Mouse (Mus musculus) lung, embryonic 15.5 days (tissue): ENCODE data around the gene Fkbp15. TPM values are rescaled to one million over a fixed set of nuclear protein-coding genes. Genes with fewer than 3 reads are reported as not detected.

Experiments used
- ATAC-seq: fragments of 200-750 bp; cut with Nextera tagmentation; 2 replicates; pipeline ENCODE4 v1.8.0; 2017; ENCODE audit warnings: moderate number of reproducible peaks, borderline replicate concordance; ENCODE audit not compliant: low FRiP score, low TSS enrichment; ENCODE audit errors: extremely low read depth
- H3K27ac ChIP-seq: fragments of 300-500 bp; sonication (generic); 2 replicates; pipeline ENCODE4 v1.5.1; 2015; ENCODE audit warnings: moderate library complexity, mild to moderate bottlenecking, inconsistent platforms
- H3K27me3 ChIP-seq: fragments of 300-500 bp; sonication (generic); 2 replicates; pipeline ENCODE4 v1.6.1; 2015; ENCODE audit warnings: inconsistent platforms
- H3K36me3 ChIP-seq: fragments of 300-500 bp; sonication (generic); 2 replicates; pipeline ENCODE4 v1.6.1; 2015; ENCODE audit warnings: inconsistent platforms
- H3K4me1 ChIP-seq: fragments of 300-500 bp; sonication (generic); 2 replicates; pipeline ENCODE4 v1.6.1; 2015; ENCODE audit warnings: inconsistent platforms
- H3K4me2 ChIP-seq: fragments of 300-500 bp; sonication (generic); 2 replicates; pipeline ENCODE4 v1.6.1; 2015; ENCODE audit warnings: inconsistent platforms, mild to moderate bottlenecking, moderate library complexity
- H3K4me3 ChIP-seq: fragments of 300-500 bp; sonication (generic); 2 replicates; pipeline ENCODE4 v1.5.1; 2015; ENCODE audit warnings: mild to moderate bottlenecking, inconsistent platforms
- H3K9ac ChIP-seq: fragments of 300-500 bp; sonication (generic); 2 replicates; pipeline ENCODE4 v1.6.1; 2015; ENCODE audit warnings: inconsistent platforms
- H3K9me3 ChIP-seq: fragments of 300-500 bp; sonication (generic); 2 replicates; pipeline ENCODE4 v1.6.1; 2016; ENCODE audit warnings: inconsistent platforms
- WGBS: fragments of 180-500 bp; shearing (Covaris S2); methylation state at CpG from one replicate; pipeline ENCODE4 v1.1.7; 2015; 5-methylcytosine and 5-hydroxymethylcytosine counted together
- polyA plus RNA-seq: library from polyadenylated mRNA; unstranded; fragments of >200 nt; fragmentation: Nextera tagmentation; extraction: Ambion mirVana; gene quantifications from 2 replicates; pipeline ENCODE4 v1.2.1, GENCODE M21; 2015

Fkbp15 gene
- polyA plus RNA-seq, 1 experiment from 2014 or later, result 25.2 TPM

DNA sequence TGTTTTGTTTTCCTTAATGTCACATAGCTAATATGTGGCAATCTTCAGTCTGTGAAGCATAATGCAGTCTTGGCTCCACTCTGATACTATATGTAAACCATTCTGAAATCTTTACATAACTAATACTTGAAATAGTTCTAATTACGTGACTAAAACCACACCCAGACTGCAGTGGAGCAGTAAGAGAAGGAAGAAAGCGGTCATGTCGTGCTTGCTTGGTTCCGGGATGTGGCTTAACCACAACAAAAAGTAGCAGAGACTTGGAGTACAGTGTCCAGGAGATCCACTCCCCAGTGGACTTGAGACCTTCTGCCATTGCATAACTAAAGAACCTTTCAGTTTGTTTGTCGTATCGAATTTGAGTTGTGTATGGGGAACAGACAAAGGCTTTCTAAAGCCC, 7.2 kb upstream of the Fkbp15 start:
- H3K9me3 ChIP-seq, result no peaks in the 10 kb centered on the region
- no peak overlapping the region for H3K4me2 ChIP-seq
- H3K9ac ChIP-seq, result no peak overlapping the region
- no peaks in the 10 kb centered on the region for H3K36me3 ChIP-seq
- ATAC-seq, result no peak
- 79% methylated on average over 6 of the region's 6 CpGs for WGBS
- no peak overlapping the region for H3K27ac ChIP-seq
- no peak overlapping the region for H3K4me3 ChIP-seq
- 0 out of 2 replicates have a peak, but pooled peaks cover 3% of the 10 kb centered on the region for H3K4me1 ChIP-seq
- no peaks in the 10 kb centered on the region for H3K27me3 ChIP-seq

DNA sequence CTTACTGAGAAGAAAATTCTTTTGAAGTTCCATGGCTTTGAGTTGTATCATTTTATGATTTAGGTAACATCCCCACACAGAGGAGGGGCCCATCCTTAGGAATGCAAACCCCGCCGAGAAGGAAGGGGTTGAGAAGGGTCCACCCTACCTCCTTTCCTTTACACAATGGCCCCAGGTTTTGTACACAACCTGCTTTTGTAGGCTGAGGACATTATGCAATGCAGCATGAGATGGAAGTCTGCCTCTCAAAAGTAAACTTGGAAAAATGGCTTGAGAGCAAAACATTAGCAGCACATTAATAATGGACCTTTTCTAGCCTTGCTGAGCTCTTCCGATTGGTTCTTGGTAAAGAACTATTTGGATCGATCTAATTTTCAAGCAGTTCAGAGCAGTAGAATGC, 5.9 kb upstream of the Fkbp15 start:
- 61% methylated on average over 4 of the region's 4 CpGs for whole genome bisulfite sequencing
- H3K27ac ChIP-seq, result no peak overlapping the region

DNA sequence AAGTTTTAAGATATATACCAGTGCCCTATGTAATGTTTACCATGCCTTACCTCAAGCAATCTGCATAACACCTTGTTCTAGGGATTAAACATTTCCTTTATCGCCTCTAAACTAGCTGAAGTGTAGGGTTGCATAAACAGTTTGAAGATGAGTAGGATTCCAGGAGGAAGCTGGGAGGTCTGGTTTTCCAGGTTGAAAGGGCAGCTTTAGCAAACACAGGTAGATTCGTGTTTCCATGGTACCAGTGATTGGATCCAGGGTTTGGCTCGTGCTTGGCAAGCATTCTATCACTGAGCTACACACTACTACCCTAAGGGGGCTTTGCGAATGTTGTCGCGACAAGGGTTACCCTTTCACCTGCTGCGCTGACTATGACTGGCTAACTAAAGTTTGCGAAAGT, 4.0 kb upstream of the Fkbp15 start:
- H3K27me3 ChIP-seq, result no peaks in the 10 kb centered on the region
- peaks cover 13% of the 10 kb centered on the region for H3K4me1 ChIP-seq
- no peak overlapping the region for H3K9ac ChIP-seq
- H3K4me3 ChIP-seq, result no peak overlapping the region
- no peak for ATAC-seq
- no peak overlapping the region for H3K27ac ChIP-seq
- H3K36me3 ChIP-seq, result no peaks in the 10 kb centered on the region
- WGBS, result 71% methylated on average over 8 of the region's 8 CpGs
- no peaks in the 10 kb centered on the region for H3K9me3 ChIP-seq
- no peak overlapping the region for H3K4me2 ChIP-seq

More for the DNA sequence above, 5.9 kb upstream of the Fkbp15 start:
- Histone ChIP-seq H3K4me2 (no peak overlapping the region), H3K9ac (no peak overlapping the region), H3K4me3 (no peak overlapping the region), H3K4me1 (peaks cover 11% of the 10 kb centered on the region), H3K36me3 (no peaks in the 10 kb centered on the region), H3K27me3 (no peaks in the 10 kb centered on the region), H3K9me3 (no peaks in the 10 kb centered on the region)
- no peak for ATAC-seq

DNA sequence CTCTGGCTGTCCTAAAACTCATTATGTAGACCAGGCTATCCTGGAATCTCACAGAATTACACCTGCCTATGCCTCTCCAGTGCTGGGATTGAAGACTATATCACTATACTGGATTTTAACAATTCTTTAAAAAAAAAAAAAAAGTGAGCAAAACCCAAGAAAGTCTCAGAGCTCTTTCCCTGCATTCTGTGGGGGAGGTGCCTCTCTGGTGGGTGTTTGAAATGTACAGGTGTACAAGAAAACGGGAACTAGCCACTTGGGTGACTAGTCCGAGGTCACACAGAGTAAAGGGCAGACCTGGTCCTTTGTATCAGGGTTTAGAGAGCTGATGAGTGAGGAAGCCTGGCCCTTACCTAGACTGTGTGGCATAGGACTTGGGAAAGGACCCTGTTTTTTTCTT, 2.1 kb upstream of the Fkbp15 start:
- WGBS, result 73% methylated on average over 2 of the region's 2 CpGs
- H3K27me3 ChIP-seq, result no peaks in the 10 kb centered on the region
- no peak overlapping the region for H3K9ac ChIP-seq
- H3K4me3 ChIP-seq, result no peak overlapping the region
- H3K27ac ChIP-seq, result no peak overlapping the region
- no peaks in the 10 kb centered on the region for H3K36me3 ChIP-seq
- ATAC-seq, result no peak
- H3K4me1 ChIP-seq, result peaks cover 19% of the 10 kb centered on the region
- no peak overlapping the region for H3K4me2 ChIP-seq
- no peaks in the 10 kb centered on the region for H3K9me3 ChIP-seq

DNA sequence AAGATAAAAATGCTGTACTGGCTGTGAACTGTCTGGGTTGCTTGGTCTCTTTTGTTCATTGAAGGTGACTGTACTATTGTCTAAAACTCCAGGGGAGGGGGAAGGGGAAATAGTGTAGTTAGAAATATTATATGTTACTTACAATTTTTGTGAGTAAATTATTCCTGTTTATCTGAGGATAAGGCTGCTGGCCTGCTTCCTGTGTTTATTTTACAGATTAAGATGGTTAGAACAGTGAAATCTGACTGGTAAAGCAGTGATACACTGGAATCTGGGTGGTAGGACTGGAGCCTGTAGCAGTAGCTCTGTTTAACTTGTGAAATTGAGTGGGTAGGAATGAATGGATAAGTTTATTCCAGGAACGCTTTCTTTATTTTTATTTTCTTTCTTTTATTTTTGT, 1.6 kb upstream of the Fkbp15 start:
- Histone ChIP-seq H3K36me3 (no peaks in the 10 kb centered on the region), H3K4me3 (peak overlapping the region; percentile 79), H3K4me2 (peak overlapping the region; percentile 80), H3K9me3 (no peaks in the 10 kb centered on the region), H3K27me3 (no peaks in the 10 kb centered on the region), H3K4me1 (peaks cover 19% of the 10 kb centered on the region), H3K9ac (peak overlapping the region; percentile 69), H3K27ac (0 out of 2 replicates have a peak overlapping the region, but pooled peaks have one; percentile 2)
- 62% methylated on average over 1 of the region's 1 CpGs for WGBS
- ATAC-seq, result no peak

DNA sequence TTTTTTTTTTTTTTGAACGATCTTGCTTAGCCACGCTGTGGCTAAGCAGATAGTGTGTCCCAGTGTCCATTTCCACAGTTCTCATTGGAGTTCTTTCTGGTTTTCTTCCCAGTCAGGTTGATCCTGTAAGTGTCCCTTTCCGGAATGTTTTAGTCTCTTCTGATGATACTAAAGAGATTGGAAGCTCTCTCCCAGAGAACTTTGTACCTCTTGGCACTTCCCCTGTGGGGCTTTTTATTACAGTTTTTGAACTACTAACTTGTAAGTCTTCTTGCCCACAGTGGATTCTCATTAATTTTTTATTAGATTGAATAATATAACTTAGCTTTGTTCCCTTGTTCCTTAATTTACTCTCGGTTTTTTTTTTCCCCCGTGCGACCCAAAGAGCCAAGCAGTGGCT, 1.2 kb upstream of the Fkbp15 start:
- H3K4me1 ChIP-seq, result peaks cover 19% of the 10 kb centered on the region
- 18% methylated on average over 6 of the region's 6 CpGs for WGBS
- no peaks in the 10 kb centered on the region for H3K36me3 ChIP-seq
- 0 out of 2 replicates have a peak overlapping the region, but pooled peaks have one; percentile 2 for H3K27ac ChIP-seq
- H3K4me3 ChIP-seq, result peak overlapping the region; percentile 79
- no peak for ATAC-seq
- H3K27me3 ChIP-seq, result no peaks in the 10 kb centered on the region
- H3K9me3 ChIP-seq, result no peaks in the 10 kb centered on the region
- H3K4me2 ChIP-seq, result peak overlapping the region; percentile 80
- H3K9ac ChIP-seq, result peak overlapping the region; percentile 69

DNA sequence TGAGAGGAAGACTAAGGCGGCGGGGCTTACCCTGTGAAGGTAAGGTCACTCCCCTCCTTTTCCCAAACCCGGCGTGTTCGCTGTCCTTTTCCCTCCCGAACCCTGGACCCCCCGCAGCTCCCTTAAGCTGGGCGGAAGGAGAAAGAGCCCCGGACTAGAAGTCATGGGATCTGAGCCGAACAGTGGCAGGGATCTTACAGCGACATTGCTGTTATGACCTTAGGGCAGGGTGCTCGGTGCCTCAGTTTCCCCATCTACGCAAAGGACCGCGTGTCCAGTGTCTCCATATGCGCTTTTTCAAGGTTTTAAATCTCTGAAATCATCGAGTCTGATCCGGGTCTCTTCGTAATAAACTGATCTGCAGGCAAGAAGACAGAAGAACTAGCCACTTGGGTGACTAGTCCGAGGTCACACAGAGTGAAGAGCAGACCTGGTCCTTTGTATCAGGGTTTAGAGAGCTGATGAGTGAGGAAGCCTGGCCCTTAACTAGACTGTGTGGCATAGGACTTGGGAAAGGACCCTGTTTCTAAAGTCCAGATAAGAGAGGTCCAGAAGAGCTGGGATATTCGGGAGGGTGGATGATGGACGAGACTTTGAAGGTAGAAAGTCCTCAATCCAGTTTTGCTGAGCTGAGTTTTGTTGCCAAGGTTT, 582 bp upstream of the Fkbp15 start:
- WGBS, result 1% methylated on average over 22 of the region's 22 CpGs
- ATAC-seq, result peak; percentile 4

DNA sequence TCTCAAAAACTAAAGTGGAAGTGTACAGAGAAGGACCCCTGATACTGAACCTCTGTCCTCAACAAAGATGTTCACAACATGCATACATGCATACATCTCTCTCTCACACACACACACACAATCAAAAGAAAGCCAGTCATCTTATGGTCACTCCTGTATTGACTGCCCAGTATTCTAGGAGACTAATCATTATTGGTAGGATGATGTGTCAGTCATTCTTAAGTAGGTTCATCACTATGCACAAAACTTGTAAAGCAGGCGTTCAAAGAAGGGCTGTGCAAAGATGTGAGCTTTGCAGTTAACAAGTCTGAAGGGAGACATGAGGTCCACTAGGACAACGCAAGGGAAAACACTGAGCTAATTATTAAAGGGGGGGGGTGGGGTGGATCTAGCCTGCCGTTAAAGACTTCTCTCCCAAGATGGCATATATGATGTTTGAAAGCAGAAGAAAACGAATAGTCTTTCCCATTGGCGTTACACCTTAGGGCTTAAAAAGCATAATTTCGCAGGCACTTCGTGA, 1.0 kb downstream of the Fkbp15 start:
- Histone ChIP-seq H3K36me3 (no peaks in the 10 kb centered on the region), H3K9me3 (no peaks in the 10 kb centered on the region), H3K9ac (peak overlapping the region; percentile 76), H3K4me2 (peak overlapping the region; percentile 59), H3K27ac (no peak overlapping the region), H3K4me1 (peaks cover 19% of the 10 kb centered on the region), H3K27me3 (no peaks in the 10 kb centered on the region), H3K4me3 (peak overlapping the region; percentile 79)
- no peak for ATAC-seq
- WGBS, result 40% methylated on average over 7 of the region's 7 CpGs

More for the DNA sequence above, 582 bp upstream of the Fkbp15 start:
- peak overlapping the region; percentile 80 for H3K4me2 ChIP-seq
- peak overlapping the region; percentile 65 for H3K27ac ChIP-seq
- H3K4me1 ChIP-seq, result peaks cover 19% of the 10 kb centered on the region
- peak overlapping the region; percentile 79 for H3K4me3 ChIP-seq
- H3K36me3 ChIP-seq, result no peaks in the 10 kb centered on the region
- peak overlapping the region; percentile 69 for H3K9ac ChIP-seq
- no peaks in the 10 kb centered on the region for H3K27me3 ChIP-seq
- no peaks in the 10 kb centered on the region for H3K9me3 ChIP-seq

DNA sequence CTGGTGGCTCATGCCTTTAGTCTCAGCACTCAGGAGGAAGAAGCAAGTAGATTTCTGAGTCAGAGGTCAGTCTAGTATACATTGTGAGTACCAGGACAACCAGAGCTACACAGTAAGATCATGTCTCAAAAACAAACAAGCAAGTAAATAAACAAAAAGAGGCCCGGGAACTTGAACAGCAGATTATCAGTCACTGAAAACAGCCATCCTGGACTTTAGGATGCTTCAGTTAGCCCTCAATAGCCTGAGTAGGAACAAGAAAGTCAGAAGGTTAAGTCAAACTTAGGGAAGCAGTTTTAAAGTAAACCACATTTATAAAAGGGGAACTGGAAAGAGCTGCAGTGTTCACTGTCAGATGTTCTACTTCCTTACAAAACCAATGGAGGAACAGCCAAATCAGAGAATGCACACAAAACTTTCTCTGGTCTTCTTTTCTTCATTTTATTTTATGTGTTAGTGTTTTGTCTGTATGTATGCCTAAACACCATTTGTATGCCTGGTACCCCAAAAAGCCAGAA, 2.7 kb downstream of the Fkbp15 start:
- Histone ChIP-seq H3K27me3 (no peaks in the 10 kb centered on the region), H3K4me2 (no peak overlapping the region), H3K4me1 (peaks cover 19% of the 10 kb centered on the region), H3K4me3 (no peak overlapping the region), H3K27ac (no peak overlapping the region), H3K9me3 (no peaks in the 10 kb centered on the region), H3K9ac (no peak overlapping the region), H3K36me3 (no peaks in the 10 kb centered on the region)
- WGBS, result 70% methylated on average over 1 of the region's 1 CpGs
- ATAC-seq, result no peak

DNA sequence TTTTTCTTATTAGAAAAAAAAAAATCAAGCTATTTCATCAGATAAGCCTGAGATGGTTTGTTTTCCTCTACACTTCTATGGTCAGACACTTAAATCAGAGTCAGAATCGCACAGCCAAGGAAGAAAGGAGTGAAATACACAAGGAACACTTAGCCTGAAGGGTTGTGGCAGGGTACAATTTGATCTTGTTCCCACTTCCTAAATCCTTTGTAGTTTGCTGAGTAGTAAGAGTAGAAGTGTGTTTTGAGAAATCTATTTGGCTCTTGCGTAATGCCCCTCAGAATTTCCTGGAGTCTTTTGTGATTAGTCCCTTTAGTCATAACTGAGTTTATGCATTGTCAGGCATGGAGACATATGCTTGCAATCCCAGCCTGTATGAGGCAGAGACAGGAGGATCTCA, 11.0 kb downstream of the Fkbp15 start:
- H3K9me3 ChIP-seq, result no peaks in the 10 kb centered on the region
- no peak overlapping the region for H3K4me3 ChIP-seq
- H3K27me3 ChIP-seq, result no peaks in the 10 kb centered on the region
- H3K4me2 ChIP-seq, result no peak overlapping the region
- peaks cover 18% of the 10 kb centered on the region for H3K36me3 ChIP-seq
- peaks cover 14% of the 10 kb centered on the region for H3K4me1 ChIP-seq
- no peak overlapping the region for H3K27ac ChIP-seq
- 85% methylated on average over 2 of the region's 2 CpGs for WGBS
- H3K9ac ChIP-seq, result no peak overlapping the region
- no peak for ATAC-seq

DNA sequence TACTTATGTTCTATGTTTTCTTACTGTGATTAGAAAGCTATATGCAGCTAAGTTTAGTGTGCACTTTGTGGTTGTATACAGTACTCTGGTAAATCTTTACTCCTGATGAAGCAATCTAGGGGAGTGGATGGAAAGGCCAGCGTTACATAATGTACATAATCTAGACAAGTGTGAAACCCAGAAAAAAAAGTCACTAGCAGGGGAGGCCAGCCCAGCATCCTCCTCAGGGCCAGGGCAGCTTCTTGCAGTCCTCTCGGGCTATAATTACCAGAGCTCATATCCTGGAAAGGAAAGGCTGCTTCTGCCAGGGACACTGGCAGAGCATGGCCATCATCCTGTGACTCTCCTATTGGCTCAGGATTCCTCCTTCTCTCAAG, 12.0 kb downstream of the Fkbp15 start:
- peak overlapping the region; percentile 83 for H3K27ac ChIP-seq
- H3K4me2 ChIP-seq, result peak overlapping the region; percentile 12; the same call in 1 of the 2 replicates
- peaks cover 24% of the 10 kb centered on the region for H3K36me3 ChIP-seq
- no peaks in the 10 kb centered on the region for H3K9me3 ChIP-seq
- peak; percentile 55; the same call in 1 of the 2 replicates for ATAC-seq
- 27% methylated on average over 2 of the region's 2 CpGs for WGBS
- peaks cover 14% of the 10 kb centered on the region for H3K4me1 ChIP-seq
- no peak overlapping the region for H3K4me3 ChIP-seq
- H3K27me3 ChIP-seq, result no peaks in the 10 kb centered on the region
- H3K9ac ChIP-seq, result no peak overlapping the region

DNA sequence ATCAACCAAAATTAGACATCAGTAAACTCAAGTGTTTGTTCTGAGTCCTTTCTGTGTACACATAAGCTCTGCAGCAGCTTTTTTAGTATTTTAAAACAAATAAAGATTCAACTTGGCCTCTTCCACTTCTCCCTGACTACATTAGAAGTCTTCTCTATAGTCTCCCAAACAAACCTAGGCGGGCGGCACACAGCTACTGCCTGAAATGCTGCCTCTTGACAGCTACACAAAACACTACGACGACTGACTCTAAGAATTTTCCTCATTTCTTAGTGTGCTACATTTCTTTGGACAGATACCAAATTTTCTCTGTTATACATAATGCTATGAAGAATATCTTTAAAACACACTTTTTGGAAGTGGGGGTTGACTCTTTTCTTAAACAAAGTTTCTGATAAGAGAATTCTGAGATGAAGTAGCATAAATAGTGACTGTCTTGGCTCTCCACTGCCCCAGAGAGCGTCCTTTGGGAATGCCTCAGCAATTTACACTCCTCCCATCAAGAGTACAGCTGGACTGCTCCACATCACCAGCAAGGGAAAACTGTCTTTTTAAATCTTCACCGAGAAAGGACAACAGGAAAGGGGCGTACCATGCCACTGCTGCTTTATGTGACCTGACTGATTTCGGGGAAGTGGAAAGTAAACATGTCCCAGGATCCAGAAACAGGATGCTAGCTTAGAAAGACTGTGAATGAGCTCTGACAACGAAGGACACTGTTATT, 12.6 kb downstream of the Fkbp15 start:
- H3K4me2 ChIP-seq, result peak overlapping the region; percentile 12

More for the DNA sequence above, 12.6 kb downstream of the Fkbp15 start:
- Histone ChIP-seq H3K4me3 (no peak overlapping the region), H3K4me1 (peaks cover 14% of the 10 kb centered on the region), H3K27ac (peak overlapping the region; percentile 83), H3K9me3 (no peaks in the 10 kb centered on the region), H3K36me3 (peaks cover 24% of the 10 kb centered on the region), H3K9ac (no peak overlapping the region), H3K27me3 (no peaks in the 10 kb centered on the region)
- WGBS, result 16% methylated on average over 9 of the region's 9 CpGs
- peak; percentile 71; the same call in 1 of the 2 replicates for ATAC-seq
